Mouse (Mus musculus): ENCODE measurements at regions not wholly inside any gene's neighbourhood (a gene's known extent, or its start where the extent isn't known, plus 50 kb on each side); places are given as distances from the start of the nearest gene placed in this dataset.

- Histone ChIP-seq H3K9ac (no peak overlapping the region), H3K27ac (no peak overlapping the region), H3K9me3 (no peaks in the 10 kb centered on the region), H3K4me2 (replicated peaks) (no peak overlapping the region), H3K36me3 (no peaks in the 10 kb centered on the region), H3K4me1 (replicated peaks) (peaks cover 2% of the 10 kb centered on the region; the same call in 1 of the 2 replicates), H3K27me3 (replicated peaks) (no peaks in the 10 kb centered on the region), H3K4me3 (replicated peaks) (no peak overlapping the region)
- ATAC-seq, result no peak
Observed at GRCm38 (mm10) chr15:97571885-97572284, 133.7 kb downstream of the Rpap3 start.

GRCm38 (mm10) chr15:97560096-97560495 is 145.5 kb downstream of the Rpap3 start:
- H3K36me3 ChIP-seq, result no peaks in the 10 kb centered on the region
- no peak overlapping the region for H3K4me3 ChIP-seq (replicated peaks)
- H3K27ac ChIP-seq, result no peak overlapping the region
- H3K9ac ChIP-seq, result no peak overlapping the region
- no peaks in the 10 kb centered on the region for H3K27me3 ChIP-seq (replicated peaks)
- no peaks in the 10 kb centered on the region for H3K4me1 ChIP-seq (replicated peaks)
- no peaks in the 10 kb centered on the region for H3K9me3 ChIP-seq
- H3K4me2 ChIP-seq (replicated peaks), result no peak overlapping the region
- no peak for ATAC-seq
- WGBS, result 92% methylated on average over 3 of the region's 3 CpGs

- no peak for ATAC-seq
- no peaks in the 10 kb centered on the region for H3K27me3 ChIP-seq (replicated peaks)
- H3K4me2 ChIP-seq (replicated peaks), result no peak overlapping the region
- H3K4me3 ChIP-seq (replicated peaks), result no peak overlapping the region
- no peaks in the 10 kb centered on the region for H3K36me3 ChIP-seq
- 91% methylated on average over 7 of the region's 7 CpGs for WGBS
- no peaks in the 10 kb centered on the region for H3K9me3 ChIP-seq
- H3K27ac ChIP-seq, result no peak overlapping the region
- H3K9ac ChIP-seq, result no peak overlapping the region
- H3K4me1 ChIP-seq (replicated peaks), result no peaks in the 10 kb centered on the region
Observed at GRCm38 (mm10) chr15:97558725-97559124, 146.9 kb downstream of the Rpap3 start.

DNA sequence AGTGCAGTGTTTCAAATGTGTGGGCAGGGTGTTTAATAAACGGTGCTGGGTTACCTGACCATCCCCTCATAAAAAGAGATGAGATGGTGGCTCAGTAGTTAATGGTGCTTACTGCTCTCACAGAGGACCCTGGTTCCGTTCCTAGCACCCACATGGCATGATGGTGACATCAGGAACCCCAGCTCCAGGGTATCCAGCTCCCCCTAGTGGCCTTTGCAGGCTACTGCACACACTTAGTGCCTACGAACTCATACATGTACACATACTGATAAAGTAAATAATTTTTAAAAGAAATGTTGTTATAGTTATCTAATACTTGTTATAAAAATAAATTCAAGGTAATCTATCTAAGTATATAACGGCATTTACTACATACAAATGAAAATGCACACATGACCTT is 157.3 kb downstream of the Rpap3 start:
- ATAC-seq, result no peak
- Histone ChIP-seq H3K27ac (no peak overlapping the region), H3K4me1 (replicated peaks) (no peaks in the 10 kb centered on the region), H3K9ac (no peak overlapping the region), H3K4me3 (replicated peaks) (no peak overlapping the region), H3K4me2 (replicated peaks) (no peak overlapping the region), H3K27me3 (replicated peaks) (no peaks in the 10 kb centered on the region), H3K36me3 (no peaks in the 10 kb centered on the region), H3K9me3 (no peaks in the 10 kb centered on the region; the same call in 1 of the 2 replicates)
- 91% methylated on average over 4 of the region's 4 CpGs for WGBS

DNA sequence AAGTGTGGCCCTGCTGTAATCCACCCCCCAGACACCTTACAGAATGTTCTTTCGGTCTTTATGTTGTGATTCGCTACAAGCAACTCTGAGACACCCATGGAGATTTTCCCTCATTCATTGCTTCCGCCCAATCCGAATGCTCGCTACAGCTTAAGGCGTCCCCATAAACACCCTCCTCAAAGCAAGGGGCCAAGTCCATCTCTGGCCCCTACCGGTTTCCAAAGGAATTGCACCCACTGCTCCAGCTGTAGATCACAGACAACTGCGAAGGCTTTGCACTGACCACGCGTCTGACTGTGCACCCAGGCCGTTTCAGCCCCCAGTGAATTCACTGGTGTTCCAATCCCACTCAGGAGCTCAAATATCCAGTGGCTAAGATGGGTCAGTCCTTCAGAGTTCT is 160.6 kb downstream of the Rpap3 start:
- H3K9ac ChIP-seq, result no peak overlapping the region
- WGBS, result 87% methylated on average over 11 of the region's 11 CpGs
- H3K4me2 ChIP-seq (replicated peaks), result no peak overlapping the region
- no peaks in the 10 kb centered on the region for H3K4me1 ChIP-seq (replicated peaks)
- H3K4me3 ChIP-seq (replicated peaks), result no peak overlapping the region
- no peaks in the 10 kb centered on the region; the same call in 1 of the 2 replicates for H3K9me3 ChIP-seq
- no peak for ATAC-seq
- H3K27me3 ChIP-seq (replicated peaks), result no peaks in the 10 kb centered on the region
- no peaks in the 10 kb centered on the region for H3K36me3 ChIP-seq
- no peak overlapping the region for H3K27ac ChIP-seq

- Histone ChIP-seq H3K36me3 (no peaks in the 10 kb centered on the region), H3K4me1 (replicated peaks) (no peaks in the 10 kb centered on the region), H3K27ac (no peak overlapping the region), H3K4me2 (replicated peaks) (no peak overlapping the region), H3K9me3 (no peaks in the 10 kb centered on the region), H3K4me3 (replicated peaks) (no peak overlapping the region), H3K9ac (no peak overlapping the region), H3K27me3 (replicated peaks) (no peaks in the 10 kb centered on the region)
- WGBS, result 85% methylated on average over 9 of the region's 9 CpGs
- ATAC-seq, result no peak
Observed at GRCm38 (mm10) chr15:97541646-97542045, 164.0 kb downstream of the Rpap3 start.

- Histone ChIP-seq H3K4me3 (replicated peaks) (no peak overlapping the region), H3K27ac (no peak overlapping the region), H3K27me3 (replicated peaks) (no peaks in the 10 kb centered on the region), H3K36me3 (no peaks in the 10 kb centered on the region), H3K4me1 (replicated peaks) (no peaks in the 10 kb centered on the region), H3K9me3 (no peaks in the 10 kb centered on the region), H3K4me2 (replicated peaks) (no peak overlapping the region), H3K9ac (no peak overlapping the region)
- ATAC-seq, result no peak
- 91% methylated on average over 12 of the region's 12 CpGs for WGBS
Observed at GRCm38 (mm10) chr15:97536145-97536544, 169.5 kb downstream of the Rpap3 start.

DNA sequence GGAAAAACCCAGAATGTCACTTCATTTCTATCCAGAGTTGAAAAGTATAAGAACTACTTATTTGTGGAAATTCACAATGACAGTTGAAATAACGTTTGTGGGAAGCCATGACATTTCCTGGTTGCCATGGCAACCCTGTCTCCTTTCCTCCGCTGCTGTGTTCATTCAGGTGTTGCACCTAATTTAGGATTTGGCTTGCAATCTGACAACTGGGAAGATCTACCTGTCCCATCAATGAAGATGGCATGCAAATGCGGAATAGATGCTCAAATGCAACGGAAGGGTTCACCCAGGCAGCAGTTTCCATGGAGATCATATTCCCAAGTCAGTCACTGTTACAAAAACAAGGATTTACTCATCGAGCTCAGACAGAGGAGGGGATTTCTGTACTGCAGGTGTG is 170.7 kb downstream of the Rpap3 start:
- no peak for ATAC-seq
- 77% methylated on average over 5 of the region's 5 CpGs for WGBS
- no peaks in the 10 kb centered on the region for H3K36me3 ChIP-seq

GRCm38 (mm10) chr15:97533553-97534291 is 171.9 kb downstream of the Rpap3 start:
- Histone ChIP-seq H3K9ac (no peak overlapping the region), H3K9me3 (no peaks in the 10 kb centered on the region), H3K4me3 (replicated peaks) (no peak overlapping the region), H3K4me1 (replicated peaks) (no peaks in the 10 kb centered on the region), H3K4me2 (replicated peaks) (no peak overlapping the region), H3K36me3 (no peaks in the 10 kb centered on the region), H3K27me3 (replicated peaks) (no peaks in the 10 kb centered on the region), H3K27ac (no peak overlapping the region)
- ATAC-seq, result no peak
- 67% methylated on average over 12 of the region's 12 CpGs for WGBS

More for the DNA sequence above, 170.7 kb downstream of the Rpap3 start:
- Histone ChIP-seq H3K4me3 (replicated peaks) (no peak overlapping the region), H3K27me3 (replicated peaks) (no peaks in the 10 kb centered on the region), H3K27ac (no peak overlapping the region), H3K4me2 (replicated peaks) (no peak overlapping the region), H3K9me3 (no peaks in the 10 kb centered on the region), H3K9ac (no peak overlapping the region), H3K4me1 (replicated peaks) (no peaks in the 10 kb centered on the region)

DNA sequence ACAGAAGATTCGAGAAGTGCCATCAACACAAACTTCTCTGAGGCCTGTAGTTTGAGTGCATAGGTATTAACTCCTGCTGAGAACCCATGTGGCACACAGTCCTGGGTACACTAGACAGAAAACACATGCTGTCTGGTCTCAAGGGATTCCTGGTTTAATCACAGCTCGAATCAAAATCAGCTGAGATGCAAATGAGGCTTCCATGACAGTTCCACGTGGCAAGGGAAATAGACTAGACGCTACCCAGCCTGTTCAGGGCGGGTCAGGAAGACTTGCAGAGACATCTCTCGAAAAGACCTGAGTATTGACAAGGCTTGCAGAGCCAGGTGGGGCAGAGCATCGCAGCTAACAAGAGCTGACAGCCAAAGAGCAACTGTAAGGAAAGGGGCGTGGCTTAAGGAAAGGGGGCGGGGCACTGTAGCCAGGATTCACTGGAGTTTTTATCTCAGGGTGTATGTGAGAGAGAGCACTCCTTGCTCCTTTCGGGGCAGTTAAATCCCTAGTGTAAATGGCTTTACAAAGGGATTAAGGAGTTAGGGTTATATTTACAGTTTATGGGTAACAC is 173.2 kb downstream of the Rpap3 start:
- H3K27ac ChIP-seq, result no peak overlapping the region
- no peaks in the 10 kb centered on the region for H3K9me3 ChIP-seq
- no peaks in the 10 kb centered on the region for H3K36me3 ChIP-seq
- no peak overlapping the region for H3K4me2 ChIP-seq (replicated peaks)
- 59% methylated on average over 10 of the region's 10 CpGs for WGBS
- H3K4me3 ChIP-seq (replicated peaks), result no peak overlapping the region
- ATAC-seq, result no peak
- no peaks in the 10 kb centered on the region for H3K4me1 ChIP-seq (replicated peaks)
- H3K27me3 ChIP-seq (replicated peaks), result no peaks in the 10 kb centered on the region
- no peak overlapping the region for H3K9ac ChIP-seq

- WGBS, result 81% methylated on average over 11 of the region's 11 CpGs
- no peaks in the 10 kb centered on the region for H3K4me1 ChIP-seq (replicated peaks)
- no peaks in the 10 kb centered on the region for H3K27me3 ChIP-seq (replicated peaks)
- H3K4me2 ChIP-seq (replicated peaks), result no peak overlapping the region
- no peaks in the 10 kb centered on the region for H3K36me3 ChIP-seq
- H3K4me3 ChIP-seq (replicated peaks), result no peak overlapping the region
- no peak overlapping the region for H3K9ac ChIP-seq
- no peak for ATAC-seq
- no peaks in the 10 kb centered on the region for H3K9me3 ChIP-seq
- H3K27ac ChIP-seq, result no peak overlapping the region
Observed at GRCm38 (mm10) chr15:97528291-97529050, 177.2 kb downstream of the Rpap3 start.

GRCm38 (mm10) chr15:97520395-97520794 is 185.2 kb downstream of the Rpap3 start:
- H3K27ac ChIP-seq, result no peak overlapping the region
- ATAC-seq, result no peak
- H3K9ac ChIP-seq, result no peak overlapping the region
- 76% methylated on average over 2 of the region's 2 CpGs for WGBS
- H3K4me2 ChIP-seq (replicated peaks), result no peak overlapping the region
- H3K36me3 ChIP-seq, result no peaks in the 10 kb centered on the region
- H3K9me3 ChIP-seq, result no peaks in the 10 kb centered on the region
- no peaks in the 10 kb centered on the region for H3K27me3 ChIP-seq (replicated peaks)
- H3K4me3 ChIP-seq (replicated peaks), result no peak overlapping the region
- H3K4me1 ChIP-seq (replicated peaks), result no peaks in the 10 kb centered on the region

All from intestine, embryonic 15.5 days (tissue).